Mouse (Mus musculus) lung, postnatal 0 days (tissue): ENCODE measurements at regions not wholly inside any gene's neighbourhood (a gene's known extent, or its start where the extent isn't known, plus 50 kb on each side); places are given as distances from the start of the nearest gene placed in this dataset.

Experiments
- CTCF ChIP-seq: IDR thresholded peaks from 2 replicates; pipeline ENCODE4 v1.5.1; 2016; ENCODE audit warnings: antibody characterized with exemption, mild to moderate bottlenecking
- EP300 ChIP-seq: IDR thresholded peaks from 2 replicates; pipeline ENCODE4 v1.6.1; 2016; ENCODE audit warnings: antibody characterized with exemption, mild to moderate bottlenecking, control low read depth

GRCm38 (mm10) chr10:8584389-8584908 is 65.8 kb upstream of the Ust start:
- TF ChIP-seq EP300 (no peak), CTCF (no peak)
